9 mouse cellular contexts compared by ENCODE assay signal in genomic region chr5:125588876-125589667, GRCm38 (mm10). TPM values are rescaled to one million over a fixed set of nuclear protein-coding genes. Genes with fewer than 3 reads are reported as not detected.
DNase-seq lines count a peak whose midpoint lies in the region; ATAC-seq and TF ChIP-seq lines count a peak whose summit lies in the region.
"Had no signal": no experiment of that assay in that cellular context is flagged by ENCODE, and none has a peak within 500 bp of the region (broad histone marks: within the 10 kb centered on the region; RNA-seq: fewer than 3 reads in every experiment).

No protein-coding gene starts in this region.

- no peak for ATAC-seq in lung, embryonic 16.5 days (ENCODE audit: low read depth)

- no peak overlapping the region for H3K27ac ChIP-seq in lung, embryonic 16.5 days (ENCODE audit: low read length)
- 0 out of 2 replicates have a peak overlapping the region, but pooled peaks have one; percentile 29 for H3K27ac ChIP-seq in heart, embryonic 10.5 days
- no peak overlapping the region for H3K27ac ChIP-seq in olfactory bulb, adult 2 months (ENCODE audit: insufficient read depth, low read depth, low read length)

- peak overlapping the region; percentile 22 for H3K4me3 ChIP-seq in lung, embryonic 16.5 days (ENCODE audit: low read length)
- peak overlapping the region; percentile 60 for H3K4me3 ChIP-seq in heart, embryonic 10.5 days
- peak overlapping the region; percentile 11; the same call in 1 of the 2 replicates for H3K4me3 ChIP-seq in olfactory bulb, adult 2 months (ENCODE audit: insufficient read depth, low read depth, low read length)
- H3K4me3 ChIP-seq: erythroblast, embryonic 14.5 days had no signal

- no peak for DNase-seq in lung, postnatal 25 days (ENCODE audit: low spot score)
- DNase-seq in cerebellum, adult 9-10 months, result peak; percentile 13
- DNase-seq in heart, embryonic 10.5 days (ENCODE audit: low spot score), result peak; percentile 81
- DNase-seq in kidney, postnatal 25 days, result peak; percentile 19 to 58
- no peak for DNase-seq in thymus, postnatal 36 days
- DNase-seq in spleen, postnatal 36 days (ENCODE audit: low spot score in 2 of 2), result no peak

- H3K36me3 ChIP-seq in lung, embryonic 16.5 days (ENCODE audit: control insufficient read depth, insufficient read depth, low read length), result no peaks in the 10 kb centered on the region
- no peaks in the 10 kb centered on the region for H3K36me3 ChIP-seq in heart, embryonic 10.5 days

- no peak overlapping the region for H3K9ac ChIP-seq in lung, embryonic 16.5 days (ENCODE audit: low read length)

- 3% methylated on average over 18 of the region's 18 CpGs for WGBS in lung, embryonic 16.5 days
- WGBS in heart, embryonic 10.5 days, result 4% methylated on average over 18 of the region's 18 CpGs
- WGBS in olfactory bulb, adult 2 months, result 9% methylated on average over 18 of the region's 18 CpGs

- H3K9me3 ChIP-seq in lung, embryonic 16.5 days (ENCODE audit: control insufficient read depth, low read length), result no peaks in the 10 kb centered on the region
- no peaks in the 10 kb centered on the region for H3K9me3 ChIP-seq in heart, embryonic 10.5 days

- TF ChIP-seq CTCF in olfactory bulb, adult 2 months (IDR thresholded peaks at IDR 0.05; ENCODE audit: insufficient read depth, low read depth, low read length), result no peak

- peak overlapping the region; percentile 44 for H3K4me2 ChIP-seq in lung, embryonic 16.5 days (ENCODE audit: low read depth, low read length)

- H3K27me3 ChIP-seq in lung, embryonic 16.5 days (ENCODE audit: control insufficient read depth, insufficient read depth, low read depth, low read length), result no peaks in the 10 kb centered on the region; the same call in 1 of the 2 replicates
- H3K27me3 ChIP-seq in heart, embryonic 10.5 days (ENCODE audit: insufficient read depth, poor library complexity, severe bottlenecking), result peaks cover 29% of the 10 kb centered on the region; the same call in 1 of the 2 replicates

- no peaks in the 10 kb centered on the region for H3K4me1 ChIP-seq in lung, embryonic 16.5 days (replicated peaks; ENCODE audit: control insufficient read depth, insufficient read depth, low read length)
- peaks cover 9% of the 10 kb centered on the region; the same call in 1 of the 2 replicates for H3K4me1 ChIP-seq in heart, embryonic 10.5 days
- peaks cover 9% of the 10 kb centered on the region for H3K4me1 ChIP-seq in olfactory bulb, adult 2 months (ENCODE audit: control insufficient read depth, insufficient read depth, low read length)

- TF ChIP-seq POLR2A in olfactory bulb, adult 2 months (IDR thresholded peaks at IDR 0.05; ENCODE audit: insufficient read depth, low read depth, low read length), result no peak

RNA-seq across cellular contexts. Expression of gene Tmem132b, which starts 57.5 kb away (rescaled TPM):
- polyA plus RNA-seq in lung, embryonic 16.5 days (2015; fragmentation: Nextera tagmentation; extraction: Ambion mirVana), result not detected in 2 replicates
- 0.04 TPM in 1 of 2 replicates, not detected in the other for polyA plus RNA-seq in heart, embryonic 10.5 days (2016; fragmentation: Nextera tagmentation; extraction: Ambion mirVana)
- not detected in 2 replicates for polyA plus RNA-seq in olfactory bulb, adult 2 months (2012; ENCODE audit: insufficient read depth, insufficient read length, low replicate concordance, missing spikeins)
- polyA plus RNA-seq: erythroblast, embryonic 14.5 days had no signal

Comparison
In these comparisons a context has a peak if more than half of its experiments do, and no peak if none do; other contexts are left out.
1. DNase-seq: peak in cerebellum, adult 9-10 months (single experiment), heart, embryonic 10.5 days (single experiment) and kidney, postnatal 25 days (2 of 2); none in lung, postnatal 25 days (single experiment), thymus, postnatal 36 days (0 of 2) and spleen, postnatal 36 days (0 of 2).
2. Peak in every context shown above with its lines, with median percentiles within 50 percentile points of each other: H3K4me3 ChIP-seq.